Mouse (Mus musculus) ES-E14 (cell line): ENCODE results near the gene Sytl3. TPM values are rescaled to one million over a fixed set of nuclear protein-coding genes. Genes with fewer than 3 reads are reported as not detected.

Experiments
- DNase-seq: peaks from one replicate; pipeline ENCODE4 v3.0.0-alpha.2; 2013; ENCODE audit warnings: low read depth, low spot score
- H3K27ac ChIP-seq: 2 replicates; pipeline ENCODE4 v1.5.1; 2012; ENCODE audit warnings: low read depth, mild to moderate bottlenecking, low read length, moderate library complexity, mixed read lengths; ENCODE audit not compliant: poor library complexity, insufficient read depth, severe bottlenecking
- H3K36me3 ChIP-seq: 2 replicates; pipeline ENCODE4 v1.6.1; 2012; ENCODE audit warnings: mild to moderate bottlenecking, low read length, moderate library complexity, mixed read lengths; ENCODE audit not compliant: control insufficient read depth, poor library complexity, insufficient read depth, severe bottlenecking
- H3K4me1 ChIP-seq, 2 experiments: fragments of 150-350 bp in 1 of 2; sonication (generic) in 1 of 2; 2 replicates each; pipeline ENCODE4 v1.6.1; 2012; ENCODE audit warnings: low read length in 2 of 2, mild to moderate bottlenecking in 1 of 2, mixed read lengths in 1 of 2; ENCODE audit not compliant: control insufficient read depth in 2 of 2, insufficient read depth in 2 of 2, poor library complexity in 1 of 2
- H3K4me3 ChIP-seq, 2 experiments: fragments of 150-350 bp in 1 of 2; sonication (generic) in 1 of 2; 2 replicates each; pipeline ENCODE4 v1.5.1; 2012; ENCODE audit warnings: low read length in 2 of 2, low read depth in 1 of 2, mild to moderate bottlenecking in 1 of 2, mixed read lengths in 1 of 2; ENCODE audit not compliant: insufficient read depth in 1 of 2, poor library complexity in 1 of 2, severe bottlenecking in 1 of 2
- H3K9ac ChIP-seq: 2 replicates; pipeline ENCODE4 v1.6.1; 2012; ENCODE audit warnings: low read depth, mild to moderate bottlenecking, low read length, mixed read lengths; ENCODE audit not compliant: poor library complexity, insufficient read depth, severe bottlenecking
- H3K9me3 ChIP-seq: fragments of 150-350 bp; sonication (generic); 2 replicates; pipeline ENCODE4 v1.6.1; 2012; ENCODE audit warnings: low read depth, mild to moderate bottlenecking, low read length; ENCODE audit not compliant: control insufficient read depth, insufficient read depth
- CHD2 ChIP-seq: IDR thresholded peaks from 2 replicates; pipeline ENCODE4 v1.6.1; 2014; ENCODE audit warnings: mild to moderate bottlenecking, low read depth, low read length, inconsistent platforms
- HCFC1 ChIP-seq: IDR thresholded peaks from 2 replicates; pipeline ENCODE4 v1.6.1; 2012; ENCODE audit warnings: low read length, inconsistent platforms, borderline replicate concordance; ENCODE audit not compliant: insufficient read depth
- MAFK ChIP-seq: IDR thresholded peaks from 2 replicates; pipeline ENCODE4 v1.6.1; 2014; ENCODE audit warnings: mild to moderate bottlenecking, low read depth, low read length, inconsistent platforms; ENCODE audit not compliant: insufficient read depth
- ZC3H11A ChIP-seq: IDR thresholded peaks from 2 replicates; pipeline ENCODE4 v1.6.1; 2012; ENCODE audit warnings: low read depth, mild to moderate bottlenecking, inconsistent platforms, low read length, borderline replicate concordance
- ZNF384 ChIP-seq: IDR thresholded peaks from 2 replicates; pipeline ENCODE4 v1.6.1; 2012; ENCODE audit warnings: low read depth, low read length, inconsistent platforms
- in situ Hi-C, 2 experiments: fragments of 600-800 bp; cut with MboI; formaldehyde crosslinking; loops; one replicate each; pipeline ENCODE4 v1.15.1; 2025; ENCODE audit warnings: low sequenced_read_pairs in 2 of 2, inconsistent platforms in 1 of 2; ENCODE audit not compliant: unreplicated experiment in 2 of 2
- total RNA-seq: library from RNA; depleted of rRNA; stranded (reverse); fragments of 300-350 nt; gene quantifications from 2 replicates; pipeline ENCODE4 v1.2.3, GENCODE M21; 2012

The Sytl3 gene
- total RNA-seq, 1 experiment: 7.0 TPM

GRCm38 (mm10) chr17:6775221-6775620 lies 116.3 kb downstream of the Sytl3 start:
- in situ Hi-C loops: no loop called here
- H3K4me1 ChIP-seq: peaks cover 12 to 22% of the 10 kb centered on the region in 2 experiments
- no peaks in the 10 kb centered on the region for H3K9me3 ChIP-seq

DNA sequence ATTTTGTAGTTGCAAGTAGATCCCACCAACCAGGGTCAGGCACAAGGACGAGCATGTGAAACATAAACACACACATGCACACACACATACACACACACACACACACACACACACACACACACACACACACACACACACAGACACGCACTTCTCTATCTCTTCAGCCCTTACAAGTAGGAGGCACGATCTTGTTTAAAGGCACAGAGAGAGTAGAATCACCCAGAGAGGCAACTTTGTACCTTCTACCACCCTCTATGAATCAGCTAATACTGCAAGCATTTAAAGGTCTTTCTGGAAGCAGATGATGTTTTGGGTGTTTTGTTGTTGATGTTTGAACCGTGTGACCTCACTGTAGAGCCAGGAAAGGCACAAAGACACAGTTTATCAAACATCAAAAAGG lies 116.8 kb downstream of the Sytl3 start:
- TF ChIP-seq CHD2: no peak
- TF ChIP-seq ZNF384: no peak
- TF ChIP-seq MAFK: no peak
- no peak for TF ChIP-seq HCFC1
- no peak for TF ChIP-seq ZC3H11A

More at GRCm38 (mm10) chr17:6775221-6775620, 116.3 kb downstream of the Sytl3 start:
- Histone ChIP-seq H3K4me3 (no peak overlapping the region), H3K36me3 (peaks cover 6% of the 10 kb centered on the region; the same call in 1 of the 2 replicates), H3K27ac (no peak overlapping the region), H3K9ac (no peak overlapping the region)
- DNase-seq: no peak
- no peak for TF ChIP-seq MAFK

GRCm38 (mm10) chr17:6776123-6776522 lies 117.2 kb downstream of the Sytl3 start:
- peaks cover 12 to 22% of the 10 kb centered on the region in 2 experiments for H3K4me1 ChIP-seq
- no peak for DNase-seq
- H3K36me3 ChIP-seq: peaks cover 6% of the 10 kb centered on the region; the same call in 1 of the 2 replicates
- no peak for TF ChIP-seq ZNF384
- TF ChIP-seq ZC3H11A: no peak
- no peak for TF ChIP-seq HCFC1
- TF ChIP-seq CHD2: no peak
- no peak for TF ChIP-seq MAFK
- peak overlapping the region; percentile 40; the same call in 1 of the 2 replicates for H3K9ac ChIP-seq
- H3K4me3 ChIP-seq: peak overlapping the region in 1 of 2 experiments; percentile 41; a peak in 1 of 4 replicates
- H3K9me3 ChIP-seq: no peaks in the 10 kb centered on the region
- in situ Hi-C loops: no loop called here
- peak overlapping the region; percentile 70 for H3K27ac ChIP-seq

More for the DNA sequence above, 116.8 kb downstream of the Sytl3 start:
- in situ Hi-C loops: no loop called here
- Histone ChIP-seq H3K9me3 (no peaks in the 10 kb centered on the region), H3K9ac (no peak overlapping the region), H3K36me3 (peaks cover 6% of the 10 kb centered on the region; the same call in 1 of the 2 replicates), H3K4me1 (peaks cover 12 to 22% of the 10 kb centered on the region in 2 experiments), H3K4me3 (no peak overlapping the region), H3K27ac (no peak overlapping the region; the same call in 1 of the 2 replicates)
- DNase-seq: no peak

GRCm38 (mm10) chr17:6776576-6776975 lies 117.7 kb downstream of the Sytl3 start:
- H3K9me3 ChIP-seq: no peaks in the 10 kb centered on the region
- peak overlapping the region; percentile 10 to 41; a peak in 3 of 4 replicates for H3K4me3 ChIP-seq
- peak; percentile 33; the same call in 1 of the 2 replicates for TF ChIP-seq ZNF384
- TF ChIP-seq CHD2: no peak
- H3K36me3 ChIP-seq: peaks cover 2% of the 10 kb centered on the region; the same call in 1 of the 2 replicates
- peaks cover 12 to 20% of the 10 kb centered on the region in 2 experiments for H3K4me1 ChIP-seq
- H3K9ac ChIP-seq: peak overlapping the region; percentile 40; the same call in 1 of the 2 replicates
- in situ Hi-C loops: no loop called here
- peak overlapping the region; percentile 70; the same call in 1 of the 2 replicates for H3K27ac ChIP-seq
- DNase-seq: no peak

GRCm38 (mm10) chr17:6777061-6777460 lies 118.2 kb downstream of the Sytl3 start:
- Histone ChIP-seq H3K4me3 (peak overlapping the region; percentile 41 to 51), H3K27ac (peak overlapping the region; percentile 70; the same call in 1 of the 2 replicates), H3K9me3 (no peaks in the 10 kb centered on the region), H3K36me3 (peaks cover 2% of the 10 kb centered on the region; the same call in 1 of the 2 replicates), H3K4me1 (peaks cover 12 to 18% of the 10 kb centered on the region in 2 experiments), H3K9ac (peak overlapping the region; percentile 9; the same call in 1 of the 2 replicates)
- in situ Hi-C loops: no loop called here
- no peak for DNase-seq
- TF ChIP-seq MAFK (no peak), ZNF384 (no peak), HCFC1 (no peak), CHD2 (no peak), ZC3H11A (no peak)
